Mouse (Mus musculus) lung, postnatal 0 days (tissue): ENCODE measurements around the gene Gm17334.

Experiments
- CTCF ChIP-seq: IDR thresholded peaks from 2 replicates; pipeline ENCODE4 v1.5.1; 2016; ENCODE audit warnings: antibody characterized with exemption, mild to moderate bottlenecking
- EP300 ChIP-seq: IDR thresholded peaks from 2 replicates; pipeline ENCODE4 v1.6.1; 2016; ENCODE audit warnings: antibody characterized with exemption, mild to moderate bottlenecking, control low read depth

GRCm38 (mm10) chr11:53747985-53748384 is 25.0 kb downstream of the Gm17334 start:
- no peak for TF ChIP-seq EP300
- no peak for TF ChIP-seq CTCF
